Mouse (Mus musculus) stomach, embryonic 14.5 days (tissue): ENCODE data around the gene Galnt17. TPM values are rescaled to one million over a fixed set of nuclear protein-coding genes. Genes with fewer than 3 reads are reported as not detected.

Source experiments
- ATAC-seq: fragments of 200-750 bp; cut with Nextera tagmentation; 2 replicates; pipeline ENCODE4 v1.8.0; 2017; ENCODE audit warnings: low read depth, moderate TSS enrichment; ENCODE audit not compliant: insufficient number of reproducible peaks, insufficient read depth, low FRiP score
- H3K27ac ChIP-seq: fragments of 300-500 bp; sonication (generic); 2 replicates; pipeline ENCODE4 v1.5.1; 2014; ENCODE audit warnings: mild to moderate bottlenecking, low read length, moderate library complexity, mixed read lengths
- H3K27me3 ChIP-seq: fragments of 300-500 bp; sonication (generic); 2 replicates; pipeline ENCODE4 v1.6.1; 2014; ENCODE audit warnings: low read length, control low read depth, mixed read lengths; ENCODE audit not compliant: control insufficient read depth, insufficient read depth
- H3K36me3 ChIP-seq: fragments of 300-500 bp; sonication (generic); 2 replicates; pipeline ENCODE4 v1.6.1; 2014; ENCODE audit warnings: mild to moderate bottlenecking, control low read depth, low read length, moderate library complexity, mixed read lengths; ENCODE audit not compliant: control insufficient read depth, insufficient read depth
- H3K4me1 ChIP-seq: fragments of 300-500 bp; sonication (generic); 2 replicates; pipeline ENCODE4 v1.6.1; 2014; ENCODE audit warnings: low read length, control low read depth, mixed read lengths; ENCODE audit not compliant: control insufficient read depth, insufficient read depth
- H3K4me2 ChIP-seq: fragments of 300-500 bp; sonication (generic); replicated peaks from 2 replicates; pipeline ENCODE4 v1.6.1; 2014; ENCODE audit warnings: low read depth, low read length, control low read depth
- H3K4me3 ChIP-seq: fragments of 300-500 bp; sonication (generic); 2 replicates; pipeline ENCODE4 v1.5.1; 2014; ENCODE audit warnings: low read depth, low read length, control low read depth
- H3K9ac ChIP-seq: fragments of 300-500 bp; sonication (generic); replicated peaks from 2 replicates; pipeline ENCODE4 v1.6.1; 2014; ENCODE audit warnings: low read depth, mild to moderate bottlenecking, control low read depth, low read length, moderate library complexity, mixed read lengths
- H3K9me3 ChIP-seq: fragments of 300-500 bp; sonication (generic); 2 replicates; pipeline ENCODE4 v1.6.1; 2016; ENCODE audit warnings: low read depth, low read length, control low read depth; ENCODE audit not compliant: control insufficient read depth
- WGBS: fragments of 180-500 bp; shearing (Covaris S2); extraction: QIAGEN DNeasy Blood & Tissue Kit; methylation state at CpG from one replicate; pipeline ENCODE4 v1.1.7; 2014; 5-methylcytosine and 5-hydroxymethylcytosine counted together
- polyA plus RNA-seq: library from polyadenylated mRNA; unstranded; fragments of >200 nt; fragmentation: Nextera tagmentation; extraction: Ambion mirVana; gene quantifications from 2 replicates; pipeline ENCODE4 v1.2.1, GENCODE M21; 2014

Gene Galnt17
- polyA plus RNA-seq, 1 experiment from 2014 or later, result 1.9 TPM

- Histone ChIP-seq H3K9ac (no peak overlapping the region), H3K4me1 (no peaks in the 10 kb centered on the region), H3K27me3 (no peaks in the 10 kb centered on the region), H3K4me2 (no peak overlapping the region), H3K27ac (no peak overlapping the region), H3K9me3 (no peaks in the 10 kb centered on the region), H3K36me3 (no peaks in the 10 kb centered on the region), H3K4me3 (no peak overlapping the region)
- ATAC-seq, result no peak
- 79% methylated on average over 18 of the region's 18 CpGs for WGBS
Measured at GRCm38 (mm10) chr5:131022396-131022993, 285.8 kb downstream of the Galnt17 start.

GRCm38 (mm10) chr5:131020936-131021335 is 287.4 kb downstream of the Galnt17 start:
- no peaks in the 10 kb centered on the region for H3K9me3 ChIP-seq
- H3K4me2 ChIP-seq, result no peak overlapping the region
- no peak overlapping the region for H3K27ac ChIP-seq
- WGBS, result 76% methylated on average over 5 of the region's 5 CpGs
- no peak for ATAC-seq
- H3K9ac ChIP-seq, result no peak overlapping the region
- H3K4me3 ChIP-seq, result no peak overlapping the region
- H3K36me3 ChIP-seq, result no peaks in the 10 kb centered on the region
- H3K4me1 ChIP-seq, result no peaks in the 10 kb centered on the region
- H3K27me3 ChIP-seq, result no peaks in the 10 kb centered on the region

- 65% methylated on average over 9 of the region's 9 CpGs for WGBS
- no peak overlapping the region for H3K9ac ChIP-seq
- H3K4me3 ChIP-seq, result no peak overlapping the region
- no peaks in the 10 kb centered on the region for H3K4me1 ChIP-seq
- no peaks in the 10 kb centered on the region for H3K27me3 ChIP-seq
- H3K9me3 ChIP-seq, result no peaks in the 10 kb centered on the region
- no peaks in the 10 kb centered on the region for H3K36me3 ChIP-seq
- no peak for ATAC-seq
- H3K27ac ChIP-seq, result no peak overlapping the region
- no peak overlapping the region for H3K4me2 ChIP-seq
Measured at GRCm38 (mm10) chr5:131019346-131019965, 288.8 kb downstream of the Galnt17 start.

- no peaks in the 10 kb centered on the region for H3K36me3 ChIP-seq
- H3K9me3 ChIP-seq, result no peaks in the 10 kb centered on the region
- no peak overlapping the region for H3K4me2 ChIP-seq
- 76% methylated on average over 4 of the region's 4 CpGs for WGBS
- H3K27ac ChIP-seq, result no peak overlapping the region
- no peaks in the 10 kb centered on the region for H3K4me1 ChIP-seq
- ATAC-seq, result no peak
- no peak overlapping the region for H3K9ac ChIP-seq
- H3K27me3 ChIP-seq, result no peaks in the 10 kb centered on the region
- no peak overlapping the region for H3K4me3 ChIP-seq
Measured at GRCm38 (mm10) chr5:131016066-131016465, 292.2 kb downstream of the Galnt17 start.

- H3K27ac ChIP-seq, result no peak overlapping the region
- no peaks in the 10 kb centered on the region for H3K9me3 ChIP-seq
- no peak overlapping the region for H3K4me2 ChIP-seq
- WGBS, result 80% methylated on average over 9 of the region's 9 CpGs
- no peaks in the 10 kb centered on the region for H3K36me3 ChIP-seq
- no peak for ATAC-seq
- H3K27me3 ChIP-seq, result no peaks in the 10 kb centered on the region
- no peak overlapping the region for H3K4me3 ChIP-seq
- no peak overlapping the region for H3K9ac ChIP-seq
- H3K4me1 ChIP-seq, result no peaks in the 10 kb centered on the region
Measured at GRCm38 (mm10) chr5:131015341-131015740, 293.0 kb downstream of the Galnt17 start.

- Histone ChIP-seq H3K27me3 (no peaks in the 10 kb centered on the region), H3K4me3 (no peak overlapping the region), H3K9me3 (no peaks in the 10 kb centered on the region), H3K4me1 (no peaks in the 10 kb centered on the region), H3K9ac (no peak overlapping the region), H3K36me3 (no peaks in the 10 kb centered on the region), H3K4me2 (no peak overlapping the region), H3K27ac (no peak overlapping the region)
- no peak for ATAC-seq
- WGBS, result 83% methylated on average over 7 of the region's 7 CpGs
Measured at GRCm38 (mm10) chr5:131013816-131014215, 294.5 kb downstream of the Galnt17 start.

GRCm38 (mm10) chr5:131013101-131013500 is 295.2 kb downstream of the Galnt17 start:
- Histone ChIP-seq H3K27me3 (no peaks in the 10 kb centered on the region), H3K4me1 (no peaks in the 10 kb centered on the region), H3K4me3 (no peak overlapping the region), H3K9ac (no peak overlapping the region), H3K4me2 (no peak overlapping the region), H3K36me3 (no peaks in the 10 kb centered on the region), H3K27ac (no peak overlapping the region), H3K9me3 (no peaks in the 10 kb centered on the region)
- 76% methylated on average over 3 of the region's 3 CpGs for WGBS
- ATAC-seq, result no peak

- H3K9ac ChIP-seq, result no peak overlapping the region
- H3K27me3 ChIP-seq, result no peaks in the 10 kb centered on the region
- H3K4me1 ChIP-seq, result no peaks in the 10 kb centered on the region
- WGBS, result 56% methylated on average over 6 of the region's 6 CpGs
- no peak for ATAC-seq
- H3K4me3 ChIP-seq, result no peak overlapping the region
- no peaks in the 10 kb centered on the region for H3K9me3 ChIP-seq
- H3K4me2 ChIP-seq, result no peak overlapping the region
- H3K36me3 ChIP-seq, result no peaks in the 10 kb centered on the region
- H3K27ac ChIP-seq, result no peak overlapping the region
Measured at GRCm38 (mm10) chr5:131009510-131009909, 298.8 kb downstream of the Galnt17 start.

- ATAC-seq, result no peak
- H3K4me3 ChIP-seq, result no peak overlapping the region
- no peak overlapping the region for H3K9ac ChIP-seq
- H3K27ac ChIP-seq, result no peak overlapping the region
- H3K9me3 ChIP-seq, result no peaks in the 10 kb centered on the region
- H3K4me1 ChIP-seq, result no peaks in the 10 kb centered on the region
- H3K36me3 ChIP-seq, result no peaks in the 10 kb centered on the region
- WGBS, result 91% methylated on average over 5 of the region's 5 CpGs
- no peak overlapping the region for H3K4me2 ChIP-seq
- H3K27me3 ChIP-seq, result no peaks in the 10 kb centered on the region
Measured at GRCm38 (mm10) chr5:131008507-131008906, 299.8 kb downstream of the Galnt17 start.
